Mouse (Mus musculus) B cell, adult (primary cell): Measurements from ENCODE around the gene Olfr449. TPM values are rescaled to one million over a fixed set of nuclear protein-coding genes. Genes with fewer than 3 reads are reported as not detected.

Experiments used
- total RNA-seq: library from RNA; stranded (reverse); gene quantifications from 4 replicates; pipeline ENCODE4 v1.2.4, GENCODE M21; 2023; ENCODE audit not compliant: inconsistent age

The Olfr449 gene
- not detected in 4 replicates for total RNA-seq

DNA sequence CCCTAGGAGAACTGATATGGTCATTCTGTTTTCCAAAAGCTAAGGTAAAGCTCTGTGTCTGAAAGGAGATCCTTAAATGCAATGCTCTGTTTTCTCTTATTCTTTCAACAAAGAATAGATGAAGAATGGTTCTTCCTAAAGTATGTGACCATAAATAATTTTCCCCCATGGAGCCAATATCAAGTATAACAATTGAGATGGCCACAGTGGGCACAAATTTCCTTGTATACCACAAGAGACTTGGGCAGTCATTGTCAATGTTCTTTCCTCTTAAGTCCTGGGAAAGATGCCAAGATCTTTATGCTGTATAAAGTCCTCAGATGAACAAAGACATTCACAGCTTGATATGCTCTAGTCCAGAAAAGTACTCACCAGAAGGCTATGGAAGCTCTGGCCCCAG, at the start of gene Olfr449:
Olfr449 (plus strand) TSS at position 301 of the 400 bp plus-strand sequence.

DNA sequence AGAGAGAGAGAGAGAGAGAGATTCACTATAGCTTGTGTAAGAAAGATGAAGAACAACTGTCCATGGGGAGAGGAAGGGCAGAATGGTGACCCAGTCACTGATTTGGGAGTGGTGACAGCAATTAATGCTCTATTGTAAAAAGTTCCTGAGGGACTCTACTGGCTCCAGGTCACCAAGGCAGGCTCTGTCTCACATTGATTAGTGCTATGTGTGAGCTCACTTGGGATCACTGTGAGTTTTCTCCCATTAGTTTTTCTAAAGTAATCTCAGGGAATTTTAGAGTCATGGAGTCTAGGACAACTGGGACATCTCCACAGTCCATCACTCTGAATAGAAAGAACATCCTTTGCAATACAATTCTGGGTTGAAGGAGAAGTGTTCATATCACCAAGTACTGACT, 49.4 kb upstream of the Olfr449 start, which contains the start of gene Olfr452:
Olfr452 (plus strand) TSS at position 301 of the 400 bp plus-strand sequence.

GRCm38 (mm10) chr6:42811639-42812038, 22.5 kb upstream of the Olfr449 start, which contains the start of gene Olfr450:
TSS of gene Olfr450 (plus strand) at chr6:42811939.

Other genes with a start within 250 kb of the Olfr449 start
- gene Tcaf3, start 236.7 kb upstream of the Olfr449 start, total RNA-seq = not detected in 4 replicates
- not detected in 4 replicates for gene Tcaf2, start 189.1 kb upstream of the Olfr449 start, total RNA-seq
- not detected in 4 replicates for gene Tcaf1, start 124.3 kb upstream of the Olfr449 start, total RNA-seq
- not detected in 4 replicates for gene Olfr453, start 95.0 kb upstream of the Olfr449 start, total RNA-seq
- gene Olfr38, start 78.0 kb upstream of the Olfr449 start, total RNA-seq = not detected in 4 replicates
- gene Olfr452, start 49.3 kb upstream of the Olfr449 start, total RNA-seq = not detected in 4 replicates
- gene Olfr450, start 22.4 kb upstream of the Olfr449 start, total RNA-seq = not detected in 4 replicates
- gene Olfr448, start 56.1 kb downstream of the Olfr449 start, total RNA-seq = not detected in 4 replicates
- not detected in 4 replicates for gene Olfr447, start 74.5 kb downstream of the Olfr449 start, total RNA-seq
- not detected in 4 replicates for gene Olfr446, start 87.0 kb downstream of the Olfr449 start, total RNA-seq
- gene Olfr444, start 114.7 kb downstream of the Olfr449 start, total RNA-seq = not detected in 4 replicates